Mouse (Mus musculus) embryonic facial prominence, embryonic 13.5 days (tissue): ENCODE data around the gene Arhgap8. TPM values are rescaled to one million over a fixed set of nuclear protein-coding genes. Genes with fewer than 3 reads are reported as not detected.

Source experiments
- ATAC-seq: fragments of 200-750 bp; cut with Nextera tagmentation; 2 replicates; pipeline ENCODE4 v1.8.0; 2017; ENCODE audit warnings: low read depth; ENCODE audit not compliant: insufficient number of reproducible peaks, insufficient read depth, low FRiP score, low TSS enrichment
- H3K27ac ChIP-seq: fragments of 300-500 bp; sonication (generic); 2 replicates; pipeline ENCODE4 v1.5.1; 2015; ENCODE audit warnings: moderate library complexity, mild to moderate bottlenecking, inconsistent platforms
- H3K27me3 ChIP-seq: fragments of 300-500 bp; sonication (generic); 2 replicates; pipeline ENCODE4 v1.6.1; 2015; ENCODE audit warnings: mild to moderate bottlenecking, inconsistent platforms
- H3K36me3 ChIP-seq: fragments of 300-500 bp; sonication (generic); 2 replicates; pipeline ENCODE4 v1.6.1; 2015; ENCODE audit warnings: mild to moderate bottlenecking, inconsistent platforms
- H3K4me1 ChIP-seq: fragments of 300-500 bp; sonication (generic); 2 replicates; pipeline ENCODE4 v1.6.1; 2015; ENCODE audit warnings: inconsistent platforms
- H3K4me2 ChIP-seq: fragments of 300-500 bp; sonication (generic); 2 replicates; pipeline ENCODE4 v1.6.1; 2015; ENCODE audit warnings: moderate library complexity, mild to moderate bottlenecking, inconsistent platforms
- H3K4me3 ChIP-seq: fragments of 300-500 bp; sonication (generic); 2 replicates; pipeline ENCODE4 v1.5.1; 2015; ENCODE audit warnings: mild to moderate bottlenecking, inconsistent platforms
- H3K9ac ChIP-seq: fragments of 300-500 bp; sonication (generic); 2 replicates; pipeline ENCODE4 v1.6.1; 2015; ENCODE audit warnings: mild to moderate bottlenecking, inconsistent platforms
- H3K9me3 ChIP-seq: fragments of 300-500 bp; sonication (generic); 2 replicates; pipeline ENCODE4 v1.6.1; 2016; ENCODE audit warnings: inconsistent platforms
- WGBS: fragments of 180-500 bp; shearing (Covaris S2); methylation state at CpG from one replicate; pipeline ENCODE4 v1.1.7; 2015; ENCODE audit warnings: mixed read lengths; 5-methylcytosine and 5-hydroxymethylcytosine counted together
- polyA plus RNA-seq: library from polyadenylated mRNA; unstranded; fragments of >200 nt; fragmentation: Nextera tagmentation; extraction: Ambion mirVana; gene quantifications from 2 replicates; pipeline ENCODE4 v1.2.1, GENCODE M21; 2015

The Arhgap8 gene
- polyA plus RNA-seq, 1 experiment from 2014 or later: 3.9 TPM

- no peak for ATAC-seq
- Histone ChIP-seq H3K27ac (no peak overlapping the region), H3K4me1 (no peaks in the 10 kb centered on the region), H3K36me3 (no peaks in the 10 kb centered on the region), H3K4me3 (no peak overlapping the region), H3K9me3 (no peaks in the 10 kb centered on the region), H3K4me2 (no peak overlapping the region), H3K27me3 (no peaks in the 10 kb centered on the region), H3K9ac (no peak overlapping the region)
- 31% methylated on average over 4 of the region's 4 CpGs for WGBS
Observed at GRCm38 (mm10) chr15:84815171-84815570, 95.3 kb downstream of the Arhgap8 start.

GRCm38 (mm10) chr15:84817589-84817988, 97.7 kb downstream of the Arhgap8 start:
- Histone ChIP-seq H3K27me3 (no peaks in the 10 kb centered on the region), H3K9ac (no peak overlapping the region), H3K27ac (no peak overlapping the region), H3K4me3 (no peak overlapping the region), H3K4me2 (no peak overlapping the region), H3K9me3 (no peaks in the 10 kb centered on the region), H3K4me1 (no peaks in the 10 kb centered on the region), H3K36me3 (no peaks in the 10 kb centered on the region)
- 67% methylated on average over 3 of the region's 3 CpGs for WGBS
- ATAC-seq: no peak

GRCm38 (mm10) chr15:84818284-84818683, 98.4 kb downstream of the Arhgap8 start:
- no peaks in the 10 kb centered on the region for H3K27me3 ChIP-seq
- no peak overlapping the region for H3K27ac ChIP-seq
- WGBS: 80% methylated on average over 11 of the region's 11 CpGs

GRCm38 (mm10) chr15:84820811-84821210, 101.0 kb downstream of the Arhgap8 start:
- WGBS: 91% methylated on average over 4 of the region's 4 CpGs
- H3K27me3 ChIP-seq: no peaks in the 10 kb centered on the region
- ATAC-seq: no peak

More at GRCm38 (mm10) chr15:84818284-84818683, 98.4 kb downstream of the Arhgap8 start:
- H3K4me1 ChIP-seq: no peaks in the 10 kb centered on the region
- no peaks in the 10 kb centered on the region for H3K36me3 ChIP-seq
- H3K4me2 ChIP-seq: no peak overlapping the region
- H3K9me3 ChIP-seq: no peaks in the 10 kb centered on the region
- no peak for ATAC-seq
- no peak overlapping the region for H3K9ac ChIP-seq
- H3K4me3 ChIP-seq: no peak overlapping the region

More at GRCm38 (mm10) chr15:84820811-84821210, 101.0 kb downstream of the Arhgap8 start:
- Histone ChIP-seq H3K4me1 (no peaks in the 10 kb centered on the region), H3K9ac (no peak overlapping the region), H3K9me3 (no peaks in the 10 kb centered on the region; the same call in 1 of the 2 replicates), H3K4me3 (no peak overlapping the region), H3K4me2 (no peak overlapping the region), H3K36me3 (no peaks in the 10 kb centered on the region), H3K27ac (no peak overlapping the region)

Other genes with a start within 250 kb of the Arhgap8 start
- gene Rtl6, start 162.2 kb upstream of the Arhgap8 start, polyA plus RNA-seq: 21.6 and 21.9 TPM in 2 replicates
- 18.8 and 20.7 TPM in 2 replicates for gene Prr5, start 50.4 kb upstream of the Arhgap8 start, polyA plus RNA-seq
- gene Phf21b, start 136.0 kb downstream of the Arhgap8 start, polyA plus RNA-seq: 0.93 and 1.2 TPM in 2 replicates
- 1.0 and 1.1 TPM in 2 replicates for gene Gm29666, start 200.0 kb downstream of the Arhgap8 start, polyA plus RNA-seq
- gene Nup50, start 203.4 kb downstream of the Arhgap8 start, polyA plus RNA-seq: 39.7 and 40.6 TPM in 2 replicates